Mouse (Mus musculus): ENCODE measurements around the gene Arrdc1. TPM values are rescaled to one million over a fixed set of nuclear protein-coding genes. Genes with fewer than 3 reads are reported as not detected.
"Not testable (repeated sequence)": the region's sequence is repeated elsewhere in the genome, so short reads cannot be mapped to it uniquely, and the experiment has no call there.

Gene Arrdc1
- polyA plus RNA-seq, 1 experiment from 2014 or later: 18.9 TPM

- Histone ChIP-seq H3K36me3 (peaks cover 28% of the 10 kb centered on the region), H3K27me3 (replicated peaks) (no peaks in the 10 kb centered on the region), H3K9ac (peak within 1 kb of the TSS; percentile 91), H3K4me3 (peak within 1 kb of the TSS; percentile 97), H3K4me2 (replicated peaks) (peak within 1 kb of the TSS; percentile 96), H3K27ac (peak within 1 kb of the TSS; percentile 42; the same call in 1 of the 2 replicates), H3K9me3 (no peaks in the 10 kb centered on the region), H3K4me1 (peaks cover 10% of the 10 kb centered on the region)
- peak; percentile 98 for ATAC-seq (ENCODE audit: low FRiP score, low read depth)
- under 1% methylated on average over 105 of the region's 108 CpGs for WGBS
Observed at GRCm38 (mm10) chr2:24949421-24950188, 14.6 kb upstream of the Arrdc1 start, which contains the start of gene Zmynd19. Zmynd19 (plus strand) TSS chr2:24949792.

DNA sequence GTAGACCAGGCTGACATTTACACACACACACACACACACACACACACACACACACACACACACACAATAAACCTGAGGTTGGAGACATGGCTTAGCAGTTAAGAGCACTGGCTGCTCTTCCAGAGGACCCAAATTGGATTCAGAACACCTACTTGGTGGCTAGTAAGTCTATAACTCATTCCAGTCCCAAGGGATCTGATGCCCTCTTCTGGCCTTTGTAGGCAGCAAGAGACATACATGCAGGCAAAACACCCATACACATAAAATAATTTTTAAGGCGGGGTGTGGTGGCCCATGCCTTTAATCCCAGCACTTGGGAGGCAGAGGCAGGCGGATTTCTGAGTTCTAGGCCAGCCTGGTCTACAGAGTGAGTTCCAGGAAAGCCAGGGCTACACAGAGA, 9.3 kb upstream of the Arrdc1 start:
- not testable (repeated sequence) for H3K9ac ChIP-seq; H3K4me2 ChIP-seq (replicated peaks); H3K9me3 ChIP-seq; ATAC-seq (ENCODE audit: low FRiP score, low read depth); H3K36me3 ChIP-seq; H3K27me3 ChIP-seq (replicated peaks); H3K4me1 ChIP-seq; H3K27ac ChIP-seq; H3K4me3 ChIP-seq
- 51% methylated on average over 2 of the region's 2 CpGs for WGBS

DNA sequence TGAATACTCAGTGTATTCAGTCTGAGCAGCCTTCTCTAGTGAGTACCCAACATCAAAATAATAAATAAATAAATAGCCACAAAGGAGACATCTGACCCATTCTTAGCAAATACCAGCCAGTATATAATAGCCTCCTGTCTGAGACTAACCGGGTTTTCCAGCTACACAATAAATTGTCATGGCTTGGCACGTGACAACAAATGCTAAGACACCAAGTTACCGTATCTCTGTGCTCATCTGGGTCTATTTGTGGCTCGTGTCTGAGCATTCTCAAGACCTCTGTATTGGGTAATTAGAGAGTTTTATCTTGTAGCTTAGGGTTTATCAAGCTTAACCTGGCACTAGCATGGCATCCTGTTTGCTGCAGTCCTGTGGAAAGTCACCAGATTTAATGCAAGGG, 7.0 kb upstream of the Arrdc1 start:
- no peak overlapping the region for H3K27ac ChIP-seq
- no peak for ATAC-seq (ENCODE audit: low FRiP score, low read depth)
- H3K9ac ChIP-seq: no peak overlapping the region
- WGBS: 75% methylated on average over 4 of the region's 4 CpGs
- H3K4me1 ChIP-seq: no peaks in the 10 kb centered on the region
- no peaks in the 10 kb centered on the region for H3K27me3 ChIP-seq (replicated peaks)
- no peaks in the 10 kb centered on the region for H3K9me3 ChIP-seq
- no peaks in the 10 kb centered on the region for H3K36me3 ChIP-seq
- H3K4me3 ChIP-seq: no peak overlapping the region
- no peak overlapping the region for H3K4me2 ChIP-seq (replicated peaks)

DNA sequence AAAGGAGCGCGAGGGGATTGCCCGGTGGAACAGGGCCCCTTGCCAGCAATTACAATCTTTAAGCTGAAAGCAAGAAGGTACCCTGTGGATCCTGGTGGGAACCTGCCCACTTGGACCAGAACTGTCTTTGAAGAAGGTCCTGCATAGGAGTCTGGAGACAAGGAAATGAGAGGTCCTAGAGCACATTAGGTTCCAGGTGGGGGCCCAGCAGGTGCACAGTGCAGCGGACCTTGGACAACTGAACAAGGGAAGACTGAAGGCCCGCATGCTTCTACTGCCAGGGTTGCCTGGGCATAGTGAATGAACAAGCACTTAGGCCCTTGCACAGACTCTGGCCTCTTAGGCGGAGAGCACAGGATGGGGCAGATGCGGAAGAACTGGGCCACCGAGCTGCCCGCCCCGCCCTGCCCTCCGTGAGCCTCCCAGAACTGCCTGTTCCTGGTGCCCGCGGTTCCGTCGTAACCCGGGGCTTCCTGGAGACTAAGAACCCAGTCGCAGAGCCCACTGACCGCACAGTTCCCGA, 550 bp downstream of the Arrdc1 start:
- H3K36me3 ChIP-seq: no peaks in the 10 kb centered on the region
- peak overlapping the region; percentile 46 for H3K4me3 ChIP-seq
- ATAC-seq (ENCODE audit: low FRiP score, low read depth): peak; percentile 60
- 0 out of 2 replicates have a peak, but pooled peaks cover 4% of the 10 kb centered on the region for H3K27me3 ChIP-seq (replicated peaks)
- H3K9ac ChIP-seq: peak overlapping the region; percentile 61
- no peak overlapping the region for H3K27ac ChIP-seq
- no peaks in the 10 kb centered on the region for H3K9me3 ChIP-seq
- H3K4me1 ChIP-seq: peaks cover 17% of the 10 kb centered on the region; the same call in 1 of the 2 replicates
- 7% methylated on average over 19 of the region's 19 CpGs for WGBS
- peak overlapping the region; percentile 80 for H3K4me2 ChIP-seq (replicated peaks)

- no peaks in the 10 kb centered on the region for H3K9me3 ChIP-seq
Observed at GRCm38 (mm10) chr2:24929593-24929992, 5.5 kb downstream of the Arrdc1 start.

GRCm38 (mm10) chr2:24929119-24929518, 5.9 kb downstream of the Arrdc1 start:
- Histone ChIP-seq H3K9me3 (no peaks in the 10 kb centered on the region), H3K4me3 (no peak overlapping the region), H3K9ac (no peak overlapping the region), H3K27me3 (replicated peaks) (0 out of 2 replicates have a peak, but pooled peaks cover under 1% of the 10 kb centered on the region), H3K4me1 (peaks cover 2% of the 10 kb centered on the region; the same call in 1 of the 2 replicates), H3K27ac (no peak overlapping the region), H3K36me3 (no peaks in the 10 kb centered on the region), H3K4me2 (replicated peaks) (no peak overlapping the region)
- ATAC-seq (ENCODE audit: low FRiP score, low read depth): no peak
- WGBS: 58% methylated on average over 2 of the region's 2 CpGs

More at GRCm38 (mm10) chr2:24929593-24929992, 5.5 kb downstream of the Arrdc1 start:
- Histone ChIP-seq H3K9ac (no peak overlapping the region), H3K4me1 (peaks cover 7% of the 10 kb centered on the region; the same call in 1 of the 2 replicates), H3K27ac (no peak overlapping the region), H3K36me3 (no peaks in the 10 kb centered on the region), H3K27me3 (replicated peaks) (0 out of 2 replicates have a peak, but pooled peaks cover 4% of the 10 kb centered on the region), H3K4me3 (no peak overlapping the region), H3K4me2 (replicated peaks) (no peak overlapping the region)
- WGBS: 91% methylated on average over 5 of the region's 5 CpGs
- ATAC-seq (ENCODE audit: low FRiP score, low read depth): no peak

DNA sequence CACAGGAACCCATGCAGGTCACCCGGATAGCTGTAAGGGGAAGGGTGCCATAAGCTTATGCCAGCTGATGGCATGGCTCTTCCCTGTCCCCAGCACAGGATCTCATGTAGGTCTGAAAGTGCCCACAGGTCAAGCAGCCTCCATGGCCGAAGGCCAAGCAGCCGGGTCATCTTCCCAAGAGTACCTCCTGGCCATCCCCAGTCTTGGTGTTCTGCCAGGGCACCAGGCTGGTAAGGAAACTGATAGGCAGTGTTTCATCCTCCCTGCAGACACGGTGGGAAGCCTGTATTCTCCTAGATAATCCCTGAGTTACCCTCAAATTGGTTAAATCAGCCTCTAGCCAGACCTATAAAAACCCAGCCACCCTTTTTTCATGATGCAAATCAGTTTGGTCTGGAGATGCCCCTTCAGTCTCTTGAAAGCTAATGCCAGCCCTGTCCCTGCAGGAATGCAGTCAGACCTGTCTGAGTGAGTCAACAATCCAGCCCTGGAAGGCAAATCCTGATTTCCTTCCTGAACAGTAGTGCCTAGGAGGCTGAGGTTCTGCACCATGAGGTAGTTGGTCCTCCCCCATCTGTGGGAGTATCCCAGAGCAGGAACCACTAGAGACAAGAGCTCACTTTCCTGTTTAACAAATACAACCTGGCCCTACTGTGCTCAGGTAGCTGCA, 7.1 kb downstream of the Arrdc1 start:
- no peak overlapping the region for H3K4me3 ChIP-seq
- H3K27ac ChIP-seq: no peak overlapping the region
- no peaks in the 10 kb centered on the region for H3K36me3 ChIP-seq
- H3K4me2 ChIP-seq (replicated peaks): no peak overlapping the region
- no peaks in the 10 kb centered on the region for H3K27me3 ChIP-seq (replicated peaks)
- no peak for ATAC-seq (ENCODE audit: low FRiP score, low read depth)
- 77% methylated on average over 4 of the region's 4 CpGs for WGBS
- H3K9me3 ChIP-seq: no peaks in the 10 kb centered on the region
- H3K9ac ChIP-seq: no peak overlapping the region
- no peaks in the 10 kb centered on the region for H3K4me1 ChIP-seq

GRCm38 (mm10) chr2:24926965-24927358, 8.1 kb downstream of the Arrdc1 start:
- H3K4me1 ChIP-seq: no peaks in the 10 kb centered on the region
- no peak overlapping the region for H3K4me2 ChIP-seq (replicated peaks)
- H3K9me3 ChIP-seq: no peaks in the 10 kb centered on the region
- no peak overlapping the region for H3K27ac ChIP-seq
- no peak overlapping the region for H3K4me3 ChIP-seq
- 75% methylated on average over 7 of the region's 7 CpGs for WGBS
- no peaks in the 10 kb centered on the region for H3K36me3 ChIP-seq
- H3K9ac ChIP-seq: no peak overlapping the region
- no peak for ATAC-seq (ENCODE audit: low FRiP score, low read depth)
- no peaks in the 10 kb centered on the region for H3K27me3 ChIP-seq (replicated peaks)

GRCm38 (mm10) chr2:24926345-24926964, 8.6 kb downstream of the Arrdc1 start:
- WGBS: 85% methylated on average over 9 of the region's 9 CpGs
- no peak overlapping the region for H3K27ac ChIP-seq
- H3K9me3 ChIP-seq: no peaks in the 10 kb centered on the region
- no peaks in the 10 kb centered on the region for H3K4me1 ChIP-seq
- no peak for ATAC-seq (ENCODE audit: low FRiP score, low read depth)
- no peaks in the 10 kb centered on the region for H3K36me3 ChIP-seq
- H3K9ac ChIP-seq: no peak overlapping the region
- H3K27me3 ChIP-seq (replicated peaks): no peaks in the 10 kb centered on the region
- no peak overlapping the region for H3K4me3 ChIP-seq
- no peak overlapping the region for H3K4me2 ChIP-seq (replicated peaks)

- no peaks in the 10 kb centered on the region for H3K4me1 ChIP-seq
- H3K4me2 ChIP-seq (replicated peaks): no peak overlapping the region
- 83% methylated on average over 8 of the region's 8 CpGs for WGBS
- H3K36me3 ChIP-seq: no peaks in the 10 kb centered on the region
- H3K4me3 ChIP-seq: no peak overlapping the region
- no peak overlapping the region for H3K27ac ChIP-seq
- no peak overlapping the region for H3K9ac ChIP-seq
- no peak for ATAC-seq (ENCODE audit: low FRiP score, low read depth)
- H3K27me3 ChIP-seq (replicated peaks): no peaks in the 10 kb centered on the region
- no peaks in the 10 kb centered on the region for H3K9me3 ChIP-seq
Observed at GRCm38 (mm10) chr2:24925284-24925683, 9.8 kb downstream of the Arrdc1 start.

GRCm38 (mm10) chr2:24923561-24923960, 11.5 kb downstream of the Arrdc1 start:
- Histone ChIP-seq H3K27me3 (replicated peaks) (no peaks in the 10 kb centered on the region), H3K4me1 (no peaks in the 10 kb centered on the region), H3K36me3 (no peaks in the 10 kb centered on the region), H3K4me2 (replicated peaks) (no peak overlapping the region), H3K9ac (no peak overlapping the region), H3K27ac (no peak overlapping the region), H3K9me3 (no peaks in the 10 kb centered on the region), H3K4me3 (no peak overlapping the region)
- 69% methylated on average over 2 of the region's 2 CpGs for WGBS
- ATAC-seq (ENCODE audit: low FRiP score, low read depth): no peak

DNA sequence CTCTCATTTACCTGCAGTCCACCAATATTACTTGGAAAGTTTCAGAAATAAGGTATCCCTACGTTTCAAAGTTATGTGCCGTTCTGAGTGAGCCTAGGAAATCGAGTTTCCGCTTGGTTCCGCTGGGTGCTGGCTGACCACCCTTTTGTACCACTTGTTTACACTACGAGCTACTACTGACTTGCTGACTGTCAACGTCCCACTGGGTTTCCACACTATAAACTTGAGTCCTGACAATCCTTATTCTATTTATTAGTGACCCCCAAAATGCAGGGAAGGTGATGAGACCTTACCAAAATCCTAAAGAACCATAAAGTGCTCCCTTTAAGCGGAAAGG, 15.2 kb downstream of the Arrdc1 start:
- peaks cover 13% of the 10 kb centered on the region for H3K4me1 ChIP-seq
- peak overlapping the region; percentile 96 for H3K4me3 ChIP-seq
- peak overlapping the region; percentile 99; the same call in 1 of the 2 replicates for H3K9ac ChIP-seq
- no peaks in the 10 kb centered on the region for H3K9me3 ChIP-seq
- 9% methylated on average over 8 of the region's 8 CpGs for WGBS
- H3K36me3 ChIP-seq: no peaks in the 10 kb centered on the region
- no peaks in the 10 kb centered on the region for H3K27me3 ChIP-seq (replicated peaks)
- H3K27ac ChIP-seq: no peak overlapping the region
- peak; percentile 69 for ATAC-seq (ENCODE audit: low FRiP score, low read depth)
- peak overlapping the region; percentile 71 for H3K4me2 ChIP-seq (replicated peaks)
